Mouse (Mus musculus) midbrain, embryonic 10.5 days (tissue): ENCODE data around the gene Retreg1. TPM values are rescaled to one million over a fixed set of nuclear protein-coding genes. Genes with fewer than 3 reads are reported as not detected.

Source experiments
- DNase-seq: peaks from one replicate; pipeline ENCODE4 v3.0.0-alpha.2; 2017; ENCODE audit warnings: low spot score
- H3K27ac ChIP-seq: fragments of 300-500 bp; sonication (generic); replicated peaks from 2 replicates; pipeline ENCODE4 v1.5.1; 2016; ENCODE audit warnings: mild to moderate bottlenecking
- H3K27me3 ChIP-seq: fragments of 300-500 bp; sonication (generic); 2 replicates; pipeline ENCODE4 v1.6.1; 2016; ENCODE audit warnings: low read depth, mild to moderate bottlenecking; ENCODE audit not compliant: poor library complexity, severe bottlenecking
- H3K36me3 ChIP-seq: fragments of 300-500 bp; sonication (generic); 2 replicates; pipeline ENCODE4 v1.6.1; 2016; ENCODE audit warnings: mild to moderate bottlenecking, moderate library complexity
- H3K4me1 ChIP-seq: fragments of 300-500 bp; sonication (generic); 2 replicates; pipeline ENCODE4 v1.6.1; 2016
- H3K4me3 ChIP-seq: fragments of 300-500 bp; sonication (generic); 2 replicates; pipeline ENCODE4 v1.5.1; 2016; ENCODE audit warnings: mild to moderate bottlenecking, moderate library complexity
- H3K9me3 ChIP-seq: fragments of 300-500 bp; sonication (generic); replicated peaks from 2 replicates; pipeline ENCODE4 v1.6.1; 2016; ENCODE audit warnings: mild to moderate bottlenecking
- WGBS: fragments of 180-500 bp; shearing (Covaris S2); methylation state at CpG from one replicate; pipeline ENCODE4 v1.1.7; 2016; 5-methylcytosine and 5-hydroxymethylcytosine counted together
- polyA plus RNA-seq: library from polyadenylated mRNA; unstranded; fragments of >200 nt; fragmentation: Nextera tagmentation; extraction: Ambion mirVana; gene quantifications from 2 replicates; pipeline ENCODE4 v1.2.1, GENCODE M21; 2016

Gene Retreg1
- polyA plus RNA-seq, 1 experiment from 2014 or later = 1.9 TPM

GRCm38 (mm10) chr15:25808677-25809460 lies 34.1 kb upstream of the Retreg1 start:
- WGBS = 95% methylated on average over 20 of the region's 20 CpGs
- Histone ChIP-seq H3K27me3 (no peaks in the 10 kb centered on the region), H3K36me3 (peaks cover 100% of the 10 kb centered on the region)

GRCm38 (mm10) chr15:25809669-25810068 lies 33.3 kb upstream of the Retreg1 start:
- Histone ChIP-seq H3K27me3 (no peaks in the 10 kb centered on the region), H3K27ac (no peak overlapping the region), H3K4me1 (no peaks in the 10 kb centered on the region), H3K36me3 (peaks cover 100% of the 10 kb centered on the region), H3K4me3 (no peak overlapping the region), H3K9me3 (no peaks in the 10 kb centered on the region; the same call in 1 of the 2 replicates)
- WGBS = 96% methylated on average over 6 of the region's 6 CpGs
- no peak for DNase-seq

More at GRCm38 (mm10) chr15:25808677-25809460, 34.1 kb upstream of the Retreg1 start:
- Histone ChIP-seq H3K27ac (no peak overlapping the region), H3K9me3 (no peaks in the 10 kb centered on the region), H3K4me3 (no peak overlapping the region), H3K4me1 (no peaks in the 10 kb centered on the region)
- no peak for DNase-seq

GRCm38 (mm10) chr15:25811834-25812250 lies 31.1 kb upstream of the Retreg1 start:
- peaks cover 11% of the 10 kb centered on the region; the same call in 1 of the 2 replicates for H3K9me3 ChIP-seq
- H3K36me3 ChIP-seq = peaks cover 92% of the 10 kb centered on the region
- H3K4me3 ChIP-seq = no peak overlapping the region
- no peaks in the 10 kb centered on the region for H3K27me3 ChIP-seq
- no peak for DNase-seq
- H3K27ac ChIP-seq = no peak overlapping the region
- 92% methylated on average over 11 of the region's 11 CpGs for WGBS
- H3K4me1 ChIP-seq = no peaks in the 10 kb centered on the region

GRCm38 (mm10) chr15:25812479-25812878 lies 30.5 kb upstream of the Retreg1 start:
- Histone ChIP-seq H3K4me3 (no peak overlapping the region), H3K36me3 (peaks cover 86% of the 10 kb centered on the region), H3K4me1 (no peaks in the 10 kb centered on the region), H3K27me3 (no peaks in the 10 kb centered on the region), H3K9me3 (peaks cover 11% of the 10 kb centered on the region; the same call in 1 of the 2 replicates), H3K27ac (no peak overlapping the region)
- WGBS = 83% methylated on average over 12 of the region's 12 CpGs
- no peak for DNase-seq

- 92% methylated on average over 3 of the region's 3 CpGs for WGBS
- peaks cover 66% of the 10 kb centered on the region for H3K36me3 ChIP-seq
- H3K27ac ChIP-seq = no peak overlapping the region
- H3K27me3 ChIP-seq = no peaks in the 10 kb centered on the region
- H3K4me1 ChIP-seq = no peaks in the 10 kb centered on the region
- no peak overlapping the region for H3K4me3 ChIP-seq
- no peak for DNase-seq
- peaks cover 11% of the 10 kb centered on the region; the same call in 1 of the 2 replicates for H3K9me3 ChIP-seq
These were observed 28.4 kb upstream of the Retreg1 start for GRCm38 (mm10) chr15:25814535-25814934.

GRCm38 (mm10) chr15:25817191-25817590 lies 25.8 kb upstream of the Retreg1 start:
- no peaks in the 10 kb centered on the region for H3K4me1 ChIP-seq
- no peak for DNase-seq
- H3K36me3 ChIP-seq = peaks cover 39% of the 10 kb centered on the region
- H3K27me3 ChIP-seq = no peaks in the 10 kb centered on the region
- H3K4me3 ChIP-seq = no peak overlapping the region
- peaks cover 15% of the 10 kb centered on the region; the same call in 1 of the 2 replicates for H3K9me3 ChIP-seq
- 92% methylated on average over 2 of the region's 2 CpGs for WGBS
- no peak overlapping the region for H3K27ac ChIP-seq

- Histone ChIP-seq H3K9me3 (peaks cover 4% of the 10 kb centered on the region; the same call in 1 of the 2 replicates), H3K27ac (no peak overlapping the region), H3K4me1 (no peaks in the 10 kb centered on the region)
These were observed 21.0 kb upstream of the Retreg1 start for GRCm38 (mm10) chr15:25821981-25822380.

GRCm38 (mm10) chr15:25822656-25823055 lies 20.3 kb upstream of the Retreg1 start:
- no peak overlapping the region for H3K27ac ChIP-seq
- no peaks in the 10 kb centered on the region for H3K36me3 ChIP-seq
- WGBS = 67% methylated on average over 3 of the region's 3 CpGs
- no peak overlapping the region for H3K4me3 ChIP-seq
- H3K27me3 ChIP-seq = no peaks in the 10 kb centered on the region
- peaks cover 4% of the 10 kb centered on the region; the same call in 1 of the 2 replicates for H3K9me3 ChIP-seq
- no peak for DNase-seq
- no peaks in the 10 kb centered on the region for H3K4me1 ChIP-seq

More at GRCm38 (mm10) chr15:25821981-25822380, 21.0 kb upstream of the Retreg1 start:
- no peaks in the 10 kb centered on the region for H3K36me3 ChIP-seq
- no peak for DNase-seq
- H3K4me3 ChIP-seq = no peak overlapping the region
- H3K27me3 ChIP-seq = no peaks in the 10 kb centered on the region

- Histone ChIP-seq H3K4me3 (no peak overlapping the region), H3K27me3 (no peaks in the 10 kb centered on the region), H3K9me3 (no peaks in the 10 kb centered on the region), H3K4me1 (no peaks in the 10 kb centered on the region), H3K27ac (no peak overlapping the region), H3K36me3 (no peaks in the 10 kb centered on the region)
- WGBS = 85% methylated on average over 8 of the region's 8 CpGs
- DNase-seq = no peak
These were observed 16.4 kb upstream of the Retreg1 start for GRCm38 (mm10) chr15:25826531-25826961.

GRCm38 (mm10) chr15:25828464-25828863 lies 14.5 kb upstream of the Retreg1 start:
- Histone ChIP-seq H3K9me3 (no peaks in the 10 kb centered on the region), H3K4me1 (no peaks in the 10 kb centered on the region), H3K4me3 (no peak overlapping the region), H3K36me3 (no peaks in the 10 kb centered on the region), H3K27ac (no peak overlapping the region), H3K27me3 (no peaks in the 10 kb centered on the region)
- WGBS = 85% methylated on average over 10 of the region's 10 CpGs
- DNase-seq = no peak

GRCm38 (mm10) chr15:25830426-25830825 lies 12.6 kb upstream of the Retreg1 start:
- H3K4me3 ChIP-seq = no peak overlapping the region
- H3K27me3 ChIP-seq = no peaks in the 10 kb centered on the region
- DNase-seq = no peak
- no peaks in the 10 kb centered on the region for H3K9me3 ChIP-seq
- H3K4me1 ChIP-seq = no peaks in the 10 kb centered on the region
- H3K36me3 ChIP-seq = no peaks in the 10 kb centered on the region
- H3K27ac ChIP-seq = no peak overlapping the region
- WGBS = 76% methylated on average over 2 of the region's 2 CpGs

- no peak for DNase-seq
- 86% methylated on average over 2 of the region's 2 CpGs for WGBS
- Histone ChIP-seq H3K27me3 (no peaks in the 10 kb centered on the region), H3K4me3 (no peak overlapping the region), H3K4me1 (no peaks in the 10 kb centered on the region), H3K36me3 (no peaks in the 10 kb centered on the region), H3K9me3 (peaks cover 7% of the 10 kb centered on the region; the same call in 1 of the 2 replicates), H3K27ac (no peak overlapping the region)
These were observed 8.7 kb upstream of the Retreg1 start for GRCm38 (mm10) chr15:25834282-25834681.

GRCm38 (mm10) chr15:25834920-25835674 lies 7.9 kb upstream of the Retreg1 start:
- H3K27ac ChIP-seq = no peak overlapping the region
- H3K9me3 ChIP-seq = peaks cover 7% of the 10 kb centered on the region; the same call in 1 of the 2 replicates
- H3K27me3 ChIP-seq = no peaks in the 10 kb centered on the region
- DNase-seq = no peak
- no peaks in the 10 kb centered on the region for H3K36me3 ChIP-seq
- H3K4me3 ChIP-seq = no peak overlapping the region
- H3K4me1 ChIP-seq = no peaks in the 10 kb centered on the region
- WGBS = 88% methylated on average over 17 of the region's 17 CpGs
